Mouse (Mus musculus) MEL (cell line): Measurements from ENCODE around the gene Map3k21. TPM values are rescaled to one million over a fixed set of nuclear protein-coding genes. Genes with fewer than 3 reads are reported as not detected.

Experiments
- DNase-seq: peaks from one replicate; pipeline ENCODE4 v3.0.0; 2011; ENCODE audit warnings: low read depth, low spot score
- H3K27ac ChIP-seq: 2 replicates; pipeline ENCODE4 v1.5.1; 2012; ENCODE audit warnings: low read depth, mild to moderate bottlenecking, control low read depth, low read length, moderate library complexity; ENCODE audit not compliant: control insufficient read depth
- H3K27me3 ChIP-seq, 2 experiments: fragments of 150-350 bp in 1 of 2; sonication (generic) in 1 of 2; 2 replicates each; pipeline ENCODE4 v1.6.1; 2012; ENCODE audit warnings: low read length in 2 of 2, mild to moderate bottlenecking in 2 of 2, improper control_type of control experiment in 1 of 2, moderate library complexity in 1 of 2; ENCODE audit not compliant: insufficient read depth in 2 of 2, control insufficient read depth in 1 of 2
- H3K36me3 ChIP-seq, 2 experiments: 2 replicates each; pipeline ENCODE4 v1.6.1; 2012 to 2014; ENCODE audit warnings: low read length in 2 of 2, improper control_type of control experiment in 1 of 2, inconsistent platforms in 1 of 2, mild to moderate bottlenecking in 1 of 2; ENCODE audit not compliant: insufficient read depth in 2 of 2, control insufficient read depth in 1 of 2
- H3K4me1 ChIP-seq, 2 experiments: fragments of 150-350 bp in 1 of 2; sonication (generic) in 1 of 2; 2 replicates each; pipeline ENCODE4 v1.6.1; 2012; ENCODE audit warnings: low read length in 2 of 2, improper control_type of control experiment in 1 of 2, mild to moderate bottlenecking in 1 of 2; ENCODE audit not compliant: insufficient read depth in 2 of 2, control insufficient read depth in 1 of 2
- H3K4me3 ChIP-seq, 2 experiments: fragments of 150-350 bp in 1 of 2; sonication (generic) in 1 of 2; 2 replicates each; pipeline ENCODE4 v1.5.1; 2012; ENCODE audit warnings: low read depth in 2 of 2, low read length in 2 of 2, mild to moderate bottlenecking in 2 of 2, moderate library complexity in 2 of 2, control low read depth in 1 of 2, improper control_type of control experiment in 1 of 2; ENCODE audit not compliant: control insufficient read depth in 1 of 2, insufficient read depth in 1 of 2
- H3K79me2 ChIP-seq: 2 replicates; pipeline ENCODE4 v1.6.1; 2012; ENCODE audit warnings: mild to moderate bottlenecking, low read length, moderate library complexity; ENCODE audit not compliant: control insufficient read depth, poor library complexity, insufficient read depth
- H3K9ac ChIP-seq: 2 replicates; pipeline ENCODE4 v1.6.1; 2012; ENCODE audit warnings: low read depth, mild to moderate bottlenecking, control low read depth, low read length, moderate library complexity; ENCODE audit not compliant: control insufficient read depth, poor library complexity, severe bottlenecking
- H3K9me3 ChIP-seq: fragments of 150-350 bp; sonication (generic); replicated peaks from 2 replicates; pipeline ENCODE4 v1.6.1; 2012; ENCODE audit warnings: mild to moderate bottlenecking, low read length, improper control_type of control experiment, moderate library complexity; ENCODE audit not compliant: insufficient read depth
- ELF1 ChIP-seq: IDR thresholded peaks from 2 replicates; pipeline ENCODE4 v1.6.1; 2014; ENCODE audit warnings: low read depth, mild to moderate bottlenecking, inconsistent platforms, low read length, improper control_type of control experiment, moderate library complexity
- EP300 ChIP-seq, 2 experiments: IDR thresholded peaks; 2 replicates each; pipeline ENCODE4 v1.6.1; 2011; ENCODE audit warnings: improper control_type of control experiment in 2 of 2, low read length in 2 of 2, low read depth in 1 of 2, mild to moderate bottlenecking in 1 of 2
- ETS1 ChIP-seq: IDR thresholded peaks from 2 replicates; pipeline ENCODE4 v1.6.1; 2012; ENCODE audit warnings: low read depth, mild to moderate bottlenecking, inconsistent platforms, low read length, improper control_type of control experiment, moderate library complexity
- GABPA ChIP-seq: IDR thresholded peaks from 2 replicates; pipeline ENCODE4 v1.6.1; 2012; ENCODE audit warnings: low read depth, mild to moderate bottlenecking, inconsistent platforms, low read length, improper control_type of control experiment, moderate library complexity
- GATA1 ChIP-seq: IDR thresholded peaks from 2 replicates; pipeline ENCODE4 v1.6.1; 2011; ENCODE audit warnings: low read depth, low read length, improper control_type of control experiment
- JUND ChIP-seq: IDR thresholded peaks from 2 replicates; pipeline ENCODE4 v1.6.1; 2011; ENCODE audit warnings: low read depth, mild to moderate bottlenecking, improper control_type of control experiment, low read length
- KAT2A ChIP-seq: conservative IDR thresholded peaks from 2 replicates; pipeline ENCODE4 v1.6.1; 2012; ENCODE audit warnings: low read depth, low read length, improper control_type of control experiment, inconsistent platforms
- MAX ChIP-seq: IDR thresholded peaks from 2 replicates; pipeline ENCODE4 v1.6.1; 2011; ENCODE audit warnings: low read length, improper control_type of control experiment
- MAZ ChIP-seq: IDR thresholded peaks from 2 replicates; pipeline ENCODE4 v1.6.1; 2012; ENCODE audit warnings: low read depth, mild to moderate bottlenecking, inconsistent platforms, low read length, improper control_type of control experiment
- MEF2A ChIP-seq: IDR thresholded peaks from 2 replicates; pipeline ENCODE4 v1.6.1; 2014; ENCODE audit warnings: low read depth, mild to moderate bottlenecking, inconsistent platforms, low read length, improper control_type of control experiment; ENCODE audit not compliant: poor library complexity, insufficient replicate concordance, severe bottlenecking; ENCODE audit errors: extremely low read depth
- MXI1 ChIP-seq: IDR thresholded peaks from 2 replicates; pipeline ENCODE4 v1.6.1; 2011; ENCODE audit warnings: mild to moderate bottlenecking, low read depth, low read length, improper control_type of control experiment
- MYC ChIP-seq: IDR thresholded peaks from 2 replicates; pipeline ENCODE4 v1.6.1; 2011; ENCODE audit warnings: low read depth, mild to moderate bottlenecking, low read length, improper control_type of control experiment, moderate library complexity
- NELFE ChIP-seq: IDR thresholded peaks from 2 replicates; pipeline ENCODE4 v1.6.1; 2011; ENCODE audit warnings: low read depth, low read length, improper control_type of control experiment
- POLR2AphosphoS2 ChIP-seq: IDR thresholded peaks from 2 replicates; pipeline ENCODE4 v1.6.1; 2011; ENCODE audit warnings: low read length, improper control_type of control experiment
- POLR2AphosphoS5 ChIP-seq: IDR thresholded peaks from 2 replicates; pipeline ENCODE4 v1.6.1; 2012; ENCODE audit warnings: low read depth, borderline replicate concordance, mild to moderate bottlenecking, inconsistent platforms, low read length, moderate library complexity, mixed read lengths
- RAD21 ChIP-seq: IDR thresholded peaks from 2 replicates; pipeline ENCODE4 v1.6.1; 2011; ENCODE audit warnings: mild to moderate bottlenecking, low read depth, low read length, improper control_type of control experiment
- SIN3A ChIP-seq: IDR thresholded peaks from 2 replicates; pipeline ENCODE4 v1.6.1; 2012; ENCODE audit warnings: low read length, improper control_type of control experiment, inconsistent platforms
- SMC3 ChIP-seq: IDR thresholded peaks from 2 replicates; pipeline ENCODE4 v1.6.1; 2011; ENCODE audit warnings: low read depth, low read length, improper control_type of control experiment
- TBP ChIP-seq: IDR thresholded peaks from 2 replicates; pipeline ENCODE4 v1.8.0; 2011; ENCODE audit warnings: low read depth, low read length, improper control_type of control experiment
- TCF12 ChIP-seq: IDR thresholded peaks from 2 replicates; pipeline ENCODE4 v1.6.1; 2014; ENCODE audit warnings: low read depth, mild to moderate bottlenecking, inconsistent platforms, low read length, improper control_type of control experiment, moderate library complexity
- USF1 ChIP-seq: IDR thresholded peaks from 2 replicates; pipeline ENCODE4 v1.6.1; 2014; ENCODE audit warnings: low read depth, mild to moderate bottlenecking, inconsistent platforms, low read length, improper control_type of control experiment, moderate library complexity
- ZNF384 ChIP-seq: IDR thresholded peaks from 2 replicates; pipeline ENCODE4 v1.6.1; 2012; ENCODE audit warnings: low read depth, mild to moderate bottlenecking, inconsistent platforms, low read length, improper control_type of control experiment
- polyA plus RNA-seq, 2 experiments: library from polyadenylated mRNA; stranded (reverse) in 1 of 2; unstranded in 1 of 2; fragments of >175 nt in 1 of 2; fragments of >200 nt in 1 of 2; gene quantifications; 2 replicates each; pipeline versions ENCODE4 v1.2.1 to v1.2.4; 2012; ENCODE audit warnings: low replicate concordance in 2 of 2, low read depth in 1 of 2; ENCODE audit not compliant: insufficient read length in 2 of 2, insufficient read depth in 1 of 2, missing spikeins in 1 of 2
- total RNA-seq: library from RNA; depleted of rRNA; stranded (reverse); fragments of 300-350 nt; gene quantifications from 2 replicates; pipeline ENCODE4 v1.2.3, GENCODE M21; 2012

Gene Map3k21
- total and polyA plus RNA-seq, 3 experiments = not detected

DNA sequence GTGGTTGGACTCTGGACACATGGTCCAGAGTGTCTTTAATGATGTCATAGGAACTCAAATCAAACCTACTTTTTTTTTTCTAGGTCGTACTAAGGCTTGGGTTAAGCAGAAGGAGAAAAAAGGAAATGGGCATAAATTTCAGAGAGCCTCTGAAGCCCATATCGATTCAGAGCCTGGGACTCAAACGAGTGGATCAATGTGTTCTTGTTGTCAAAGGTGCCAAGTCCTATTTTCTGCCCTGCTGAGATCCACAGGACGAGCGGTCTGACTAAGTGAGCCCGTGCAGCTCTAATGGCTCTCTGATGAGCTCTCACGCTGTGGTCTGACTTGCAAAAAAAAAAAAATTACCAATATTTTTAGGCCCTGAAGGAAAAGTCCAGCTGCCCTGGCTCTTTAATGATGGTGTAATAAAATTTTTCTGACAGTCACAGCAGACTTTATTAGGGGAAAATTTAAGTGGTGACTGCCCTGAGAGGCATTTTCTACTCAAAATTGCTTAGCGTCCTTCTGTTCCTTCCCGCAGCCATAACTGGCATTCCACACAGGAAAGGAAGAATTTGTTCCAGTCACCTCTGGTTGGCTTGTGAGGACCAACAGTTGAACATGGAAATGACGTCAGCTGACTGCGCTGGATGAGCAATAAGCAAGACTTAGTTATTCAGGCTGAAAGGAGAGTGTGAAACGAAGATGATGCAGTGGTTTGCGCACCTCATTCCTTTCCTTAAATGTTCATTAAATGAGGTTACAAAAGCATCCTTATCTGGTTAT is 47.2 kb downstream of the Map3k21 start:
- Histone ChIP-seq H3K4me1 (no peaks in the 10 kb centered on the region), H3K36me3 (no peaks in the 10 kb centered on the region), H3K27ac (no peak overlapping the region), H3K27me3 (no peaks in the 10 kb centered on the region; a peak in 1 of 4 replicates), H3K9ac (no peak overlapping the region), H3K9me3 (no peaks in the 10 kb centered on the region), H3K79me2 (no peaks in the 10 kb centered on the region), H3K4me3 (no peak overlapping the region)
- no peak for DNase-seq
- TF ChIP-seq MAZ (no peak), RAD21 (no peak)

DNA sequence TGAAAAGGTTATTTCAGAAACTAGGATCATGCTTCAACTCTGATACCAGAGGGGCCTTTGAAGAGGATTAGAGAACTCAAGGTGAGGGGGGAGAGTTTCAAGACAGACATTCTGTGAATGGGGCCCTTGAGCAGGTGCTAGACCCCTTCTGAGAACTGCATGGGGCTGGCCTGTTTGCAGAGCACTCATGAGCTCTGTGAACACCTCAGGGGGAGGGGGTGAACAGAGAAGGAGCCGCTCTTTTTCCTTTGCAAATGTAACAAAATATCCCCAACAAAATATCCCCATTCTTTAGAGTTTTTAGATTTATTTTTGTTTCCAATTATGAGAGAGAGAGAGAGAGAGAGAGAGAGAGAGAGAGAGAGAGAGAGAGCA is 47.7 kb downstream of the Map3k21 start:
- no peak overlapping the region for H3K4me3 ChIP-seq
- H3K79me2 ChIP-seq = no peaks in the 10 kb centered on the region
- H3K9ac ChIP-seq = no peak overlapping the region
- H3K27me3 ChIP-seq = no peaks in the 10 kb centered on the region; a peak in 1 of 4 replicates
- no peaks in the 10 kb centered on the region for H3K36me3 ChIP-seq
- no peak for TF ChIP-seq NELFE
- TF ChIP-seq MAX = no peak
- TF ChIP-seq ETS1 = no peak
- TF ChIP-seq GABPA = no peak
- H3K9me3 ChIP-seq = no peaks in the 10 kb centered on the region
- H3K27ac ChIP-seq = no peak overlapping the region
- no peaks in the 10 kb centered on the region for H3K4me1 ChIP-seq
- no peak for DNase-seq

DNA sequence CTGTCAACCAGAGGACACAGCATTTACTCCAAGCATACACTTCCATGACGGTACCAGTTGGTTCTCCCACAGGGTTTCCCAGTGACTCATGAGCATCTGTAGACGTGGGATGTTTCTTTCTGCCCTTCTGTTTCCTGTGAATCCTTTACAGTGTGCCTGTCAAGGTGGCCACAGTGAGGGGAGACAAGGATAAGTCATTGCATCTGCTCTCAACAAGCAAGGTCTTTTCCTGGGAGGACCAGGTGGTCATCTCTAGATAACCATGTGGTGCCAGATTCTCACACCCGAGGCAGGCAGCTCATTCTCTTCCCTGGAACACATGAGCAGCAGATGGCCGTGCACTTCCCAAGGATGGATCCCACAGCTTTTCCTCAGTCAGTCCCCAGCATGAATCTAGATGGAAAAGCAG is 49.1 kb downstream of the Map3k21 start:
- Histone ChIP-seq H3K9ac (no peak overlapping the region), H3K4me1 (no peaks in the 10 kb centered on the region), H3K9me3 (no peaks in the 10 kb centered on the region)
- TF ChIP-seq RAD21 (no peak), KAT2A (no peak), SMC3 (no peak), SIN3A (no peak), POLR2AphosphoS5 (no peak), GATA1 (no peak), MAZ (no peak), ELF1 (no peak), USF1 (no peak), TBP (no peak), MEF2A (no peak), ZNF384 (no peak), JUND (no peak), MXI1 (no peak), MYC (no peak), POLR2AphosphoS2 (no peak), EP300 (IDR thresholded peaks at IDR 0.05; ENCODE audit: low read depth in 1 of 2, low read length in 2 of 2) (no peak), GABPA (no peak), TCF12 (no peak)
- TF ChIP-seq, all 39 proteins: peak for 0
- Histone ChIP-seq H3K36me3 (no peaks in the 10 kb centered on the region), H3K4me3 (no peak overlapping the region), H3K27me3 (no peaks in the 10 kb centered on the region; a peak in 1 of 4 replicates), H3K79me2 (no peaks in the 10 kb centered on the region), H3K27ac (no peak overlapping the region)
- DNase-seq = no peak
